In the genomic region with DNA sequence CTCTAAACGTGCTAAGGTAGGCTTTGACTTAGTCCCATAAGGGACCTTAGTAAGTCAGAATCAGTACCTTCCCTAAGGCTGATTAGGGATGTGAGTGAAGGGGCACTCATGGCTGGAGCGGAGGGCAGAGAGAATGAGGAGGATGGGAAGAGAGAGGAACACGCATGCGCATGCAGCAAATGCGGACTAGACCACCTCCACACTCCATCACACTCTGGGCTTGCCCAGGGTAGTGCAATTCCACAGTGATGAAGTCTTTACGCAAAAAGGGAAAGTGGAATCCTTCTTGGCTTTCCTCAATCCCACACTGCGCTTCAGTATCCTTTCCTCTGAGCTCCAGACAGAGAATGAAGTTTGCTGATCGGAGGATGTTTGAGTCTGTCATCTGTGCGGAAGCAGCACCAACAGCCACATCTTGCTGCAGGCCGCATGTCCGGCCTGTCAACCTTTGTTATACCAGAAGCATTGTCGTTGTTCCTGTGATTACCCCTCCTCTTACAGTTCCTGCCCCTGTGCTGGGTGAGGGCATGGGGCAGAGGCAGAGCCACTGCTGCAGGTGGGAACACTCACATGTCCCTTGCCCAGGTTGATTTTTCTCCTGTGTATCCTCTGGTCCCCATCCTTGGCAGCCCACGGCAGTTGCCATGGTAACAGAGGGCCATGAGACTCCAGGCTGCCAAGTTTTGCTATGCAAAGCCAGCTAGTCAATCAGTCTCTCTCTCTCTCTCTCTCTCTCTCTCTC, we compare ENCODE assay signal across 11 mouse cellular contexts. TPM values are rescaled to one million over a fixed set of nuclear protein-coding genes. Genes with fewer than 3 reads are reported as not detected.
DNase-seq lines count a peak whose midpoint lies in the region; ATAC-seq lines count a peak whose summit lies in the region.
"Had no signal": no experiment of that assay in that cellular context is flagged by ENCODE, and none has a peak within 500 bp of the region (broad histone marks: within the 10 kb centered on the region; RNA-seq: fewer than 3 reads in every experiment).

No protein-coding gene starts in this region.

- 0 out of 2 replicates have a peak overlapping the region, but pooled peaks have one; percentile 20 for H3K9ac ChIP-seq in forebrain, embryonic 16.5 days (replicated peaks; ENCODE audit: low read depth, low read length)
- H3K9ac ChIP-seq: liver, embryonic 15.5 days had no signal

- H3K4me3 ChIP-seq in forebrain, embryonic 16.5 days (replicated peaks; ENCODE audit: low read length) = no peak overlapping the region
- H3K4me3 ChIP-seq: liver, embryonic 15.5 days had no signal

- peaks cover 21% of the 10 kb centered on the region for H3K4me1 ChIP-seq in forebrain, embryonic 16.5 days (replicated peaks; ENCODE audit: control insufficient read depth, insufficient read depth, low read length)
- H3K4me1 ChIP-seq: liver, embryonic 15.5 days had no signal

- H3K36me3 ChIP-seq in forebrain, embryonic 16.5 days (ENCODE audit: control insufficient read depth, insufficient read depth) = no peaks in the 10 kb centered on the region

- peak; percentile 85 for ATAC-seq in forebrain, embryonic 16.5 days
- no peak for ATAC-seq in granulocyte monocyte progenitor cell, adult 5-6 weeks (replicated peaks; ENCODE audit: poor library complexity, severe bottlenecking)

- no peaks in the 10 kb centered on the region for H3K9me3 ChIP-seq in forebrain, embryonic 16.5 days (ENCODE audit: control insufficient read depth, low read length)
- H3K9me3 ChIP-seq: liver, embryonic 15.5 days had no signal

- no peaks in the 10 kb centered on the region for H3K27me3 ChIP-seq in forebrain, embryonic 16.5 days (replicated peaks; ENCODE audit: control insufficient read depth, insufficient read depth, low read length)
- H3K27me3 ChIP-seq: liver, embryonic 15.5 days had no signal

- DNase-seq in embryo, embryonic 11 days = peak; percentile 50
- no peak for DNase-seq in embryo, embryonic 9.5 days (ENCODE audit: extremely low spot score)
- DNase-seq in left cerebral cortex, adult 18-20 months (ENCODE audit: low spot score in 2 of 2) = peak; percentile 64 to 80
- DNase-seq in right cerebral cortex, adult 2 months (ENCODE audit: low spot score in 2 of 2) = peak; percentile 79
- no peak for DNase-seq in B cell, adult 2 months
- DNase-seq in kidney, postnatal 4 days = no peak
- DNase-seq: adrenal gland, postnatal 36 days; heart, adult 11 months had no signal

- H3K4me2 ChIP-seq in forebrain, embryonic 16.5 days (ENCODE audit: low read length) = peak overlapping the region; percentile 31
- H3K4me2 ChIP-seq: liver, embryonic 15.5 days had no signal

- H3K27ac ChIP-seq in forebrain, embryonic 16.5 days (ENCODE audit: low read length) = peak overlapping the region; percentile 86
- H3K27ac ChIP-seq: liver, embryonic 15.5 days had no signal

- whole genome bisulfite sequencing in forebrain, embryonic 16.5 days = 63% methylated on average over 13 of the region's 13 CpGs

RNA-seq across cellular contexts. Expression of a gene that starts 24.3 kb away (rescaled TPM):
- 0.14 and 0.20 TPM in 2 replicates for polyA plus RNA-seq in forebrain, embryonic 16.5 days (2015; fragmentation: Nextera tagmentation; extraction: Ambion mirVana)
- total RNA-seq in left cerebral cortex, adult 18-20 months (2021) = under 1 TPM; 0.19 to 0.21 TPM
- not detected in 2 replicates for total RNA-seq in granulocyte monocyte progenitor cell, adult 5-6 weeks (2014; fragmentation: Nextera tagmentation)
- total RNA-seq in granulocyte monocyte progenitor cell, adult 5-6 weeks (2017) = not detected in 2 replicates
- total RNA-seq: adrenal gland, postnatal 36 days had no signal
- polyA plus RNA-seq: liver, embryonic 15.5 days had no signal

RNA-seq across cellular contexts. Expression of a gene that starts 59.2 kb away (rescaled TPM):
- 770 and 805 TPM in 2 replicates for polyA plus RNA-seq in forebrain, embryonic 16.5 days (2015; fragmentation: Nextera tagmentation; extraction: Ambion mirVana)
- 100 to 1,000 TPM; 645 to 708 TPM for total RNA-seq in left cerebral cortex, adult 18-20 months (2021)
- total RNA-seq in granulocyte monocyte progenitor cell, adult 5-6 weeks (2014; fragmentation: Nextera tagmentation) = not detected in 2 replicates
- total RNA-seq in granulocyte monocyte progenitor cell, adult 5-6 weeks (2017) = not detected in 2 replicates

Comparison
In these comparisons a context has a peak if more than half of its experiments do, and no peak if none do; other contexts are left out.
1. DNase-seq: peak in embryo, embryonic 11 days (single experiment), left cerebral cortex, adult 18-20 months (2 of 2) and right cerebral cortex, adult 2 months (2 of 2); none in embryo, embryonic 9.5 days (single experiment), B cell, adult 2 months (0 of 2) and kidney, postnatal 4 days (0 of 2).
2. RNA of a gene that starts 59.2 kb away (total RNA-seq): 645 to 708 TPM in left cerebral cortex, adult 18-20 months; not detected in granulocyte monocyte progenitor cell, adult 5-6 weeks; every median in the first group is over 100 times any median in the second.